Mouse (Mus musculus) 416B (cell line): Measurements from ENCODE around the gene Anxa8.

ENCODE experiments used
- DNase-seq: peaks from one replicate; pipeline ENCODE4 v3.0.0; 2011; ENCODE audit warnings: low read depth

Anxa8 gene

GRCm38 (mm10) chr14:34119046-34119723 is 33.4 kb downstream of the Anxa8 start:
- DNase-seq: no peak

GRCm38 (mm10) chr14:34120016-34120910 is 34.5 kb downstream of the Anxa8 start:
- no peak for DNase-seq

GRCm38 (mm10) chr14:34120923-34121351 is 35.2 kb downstream of the Anxa8 start:
- DNase-seq: no peak

GRCm38 (mm10) chr14:34121691-34122090 is 35.9 kb downstream of the Anxa8 start:
- no peak for DNase-seq

- no peak for DNase-seq
Measured at GRCm38 (mm10) chr14:34131216-34131615, 45.4 kb downstream of the Anxa8 start.

- no peak for DNase-seq
Measured at GRCm38 (mm10) chr14:34135391-34135790, 49.6 kb downstream of the Anxa8 start.

GRCm38 (mm10) chr14:34139671-34140664 is 54.2 kb downstream of the Anxa8 start:
- no peak for DNase-seq

GRCm38 (mm10) chr14:34142316-34142715 is 56.5 kb downstream of the Anxa8 start:
- DNase-seq: no peak

GRCm38 (mm10) chr14:34142915-34143314 is 57.1 kb downstream of the Anxa8 start:
- peak; percentile 20 for DNase-seq
